Mouse (Mus musculus) heart, adult 18-20 months (tissue): ENCODE results near the gene Clec16a. TPM values are rescaled to one million over a fixed set of nuclear protein-coding genes. Genes with fewer than 3 reads are reported as not detected.

Source experiments
- DNase-seq, 2 experiments: peaks; one replicate each; pipeline ENCODE4 v3.0.0; 2021 to 2022; ENCODE audit warnings: mixed read lengths in 1 of 2
- total RNA-seq, 2 experiments: library from RNA; stranded (reverse); gene quantifications; 2 replicates each; pipeline ENCODE4 v1.2.3; 2021

Clec16a gene
- total RNA-seq, 2 experiments from 2014 or later: 54.5 to 57.2 TPM

DNA sequence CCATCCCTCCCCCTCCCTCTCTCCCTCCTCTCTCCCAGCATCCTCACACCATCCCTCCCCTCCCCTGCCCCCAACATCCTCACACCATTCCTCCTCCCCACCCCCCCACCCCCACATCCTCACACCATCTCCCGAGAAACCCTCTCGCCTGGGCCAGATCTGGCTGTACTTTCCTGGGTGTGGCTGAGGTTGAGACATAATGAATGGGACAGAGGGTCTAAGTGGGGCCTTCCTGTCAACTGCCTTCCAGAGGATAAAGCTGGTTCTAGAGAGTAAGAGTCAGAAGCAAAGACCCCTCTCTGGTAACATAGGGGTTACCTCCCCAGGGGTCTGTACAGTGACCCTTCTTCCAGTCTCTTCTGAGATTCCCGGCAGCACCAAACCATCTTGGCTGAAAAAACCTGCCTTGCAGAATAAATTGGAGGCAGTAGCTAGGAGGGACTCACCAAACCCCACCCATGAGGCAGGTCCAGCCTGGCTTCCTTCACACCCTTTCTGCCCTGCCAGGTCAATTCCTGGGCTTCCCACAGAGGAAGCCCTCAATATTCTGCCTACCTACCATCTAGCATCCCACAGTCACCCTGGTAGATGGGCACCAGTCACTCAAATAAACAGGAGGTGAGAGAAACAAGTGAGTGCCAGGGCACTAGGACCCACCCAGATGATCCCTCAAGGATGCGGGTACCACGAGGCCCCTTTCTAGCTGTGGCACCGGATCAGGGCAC is 218.6 kb downstream of the Clec16a start:
- DNase-seq: peak in 1 of 2 experiments; percentile 41

DNA sequence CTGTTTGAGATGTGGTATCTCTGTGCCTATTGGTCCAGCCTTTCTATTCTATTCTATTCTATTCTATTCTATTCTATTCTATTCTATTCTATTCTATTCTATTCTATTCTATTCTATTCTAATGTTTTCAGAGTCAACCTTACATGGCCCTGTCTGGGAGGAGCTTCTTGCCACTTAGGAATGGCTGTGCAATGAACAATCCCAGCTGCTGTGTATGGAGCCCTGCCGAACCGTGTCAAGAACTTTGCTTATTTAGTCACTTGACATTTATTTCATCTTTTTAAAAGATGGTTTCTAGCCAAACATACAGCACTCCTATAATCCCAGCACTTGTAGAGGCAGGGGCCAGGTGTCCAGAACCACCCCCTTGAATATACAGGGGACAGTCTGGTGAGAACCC is 219.2 kb downstream of the Clec16a start:
- DNase-seq: peak in 1 of 2 experiments; percentile 49

DNA sequence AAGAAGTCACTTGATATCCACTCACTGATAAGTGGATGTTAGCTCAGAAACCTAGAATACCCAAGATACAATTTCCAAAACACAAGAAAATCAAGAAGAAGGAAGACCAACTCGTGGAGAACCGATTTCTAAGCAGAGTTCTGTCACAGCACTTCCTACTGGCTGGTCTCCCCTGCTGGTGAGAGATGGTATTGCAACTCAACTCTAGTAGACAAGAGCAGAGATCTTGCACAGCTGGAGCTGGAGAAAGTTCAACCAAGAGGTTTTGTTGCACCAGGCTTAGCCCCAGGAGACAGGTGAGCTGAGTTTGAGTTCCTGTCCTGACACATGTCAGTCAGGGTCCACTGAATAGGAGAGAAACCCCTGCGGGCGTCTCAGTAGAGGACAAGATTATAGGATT is 222.0 kb downstream of the Clec16a start:
- DNase-seq: peak; percentile 79 to 89

DNA sequence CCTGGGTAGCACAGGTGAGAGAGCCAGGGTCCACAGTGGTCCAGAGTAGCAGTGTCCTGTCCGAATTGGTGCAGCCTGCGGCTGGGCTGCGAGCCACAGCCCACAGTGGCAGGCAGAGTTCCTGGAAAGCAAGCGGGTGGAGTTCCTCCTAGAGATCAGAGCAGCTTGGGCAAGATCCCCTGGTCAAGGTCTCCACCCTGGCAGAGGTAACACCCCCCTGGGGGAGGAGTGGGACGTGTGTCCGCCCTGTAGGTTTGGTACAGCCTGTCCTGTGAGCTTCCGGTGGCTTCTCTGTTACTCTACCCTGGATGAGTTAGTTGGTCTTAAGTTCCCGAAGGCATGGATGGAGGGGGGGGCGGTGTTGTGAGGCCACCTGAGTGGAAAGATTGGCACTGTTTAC is 223.7 kb downstream of the Clec16a start:
- no peak for DNase-seq

DNA sequence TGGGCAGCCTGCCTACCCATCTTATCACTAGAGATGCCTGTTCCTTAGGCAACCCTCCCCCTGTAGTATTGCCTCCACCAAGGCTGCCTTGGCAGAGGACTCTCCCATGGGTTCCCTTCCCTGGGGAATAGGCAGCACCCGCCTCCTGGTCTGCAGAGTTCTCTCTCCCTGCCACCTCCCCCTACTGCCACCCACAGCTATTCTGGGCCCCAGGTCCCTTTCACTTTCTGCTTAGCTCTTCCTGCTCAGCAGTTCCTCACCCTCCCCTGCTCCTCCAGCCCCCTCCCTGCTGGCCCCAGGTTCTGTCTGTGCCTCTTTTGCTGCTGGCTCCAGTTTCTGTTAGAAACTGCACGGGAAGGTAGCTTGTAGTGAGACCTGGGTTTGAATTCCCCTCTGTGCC is 224.5 kb downstream of the Clec16a start:
- DNase-seq: peak in 1 of 2 experiments; percentile 24

DNA sequence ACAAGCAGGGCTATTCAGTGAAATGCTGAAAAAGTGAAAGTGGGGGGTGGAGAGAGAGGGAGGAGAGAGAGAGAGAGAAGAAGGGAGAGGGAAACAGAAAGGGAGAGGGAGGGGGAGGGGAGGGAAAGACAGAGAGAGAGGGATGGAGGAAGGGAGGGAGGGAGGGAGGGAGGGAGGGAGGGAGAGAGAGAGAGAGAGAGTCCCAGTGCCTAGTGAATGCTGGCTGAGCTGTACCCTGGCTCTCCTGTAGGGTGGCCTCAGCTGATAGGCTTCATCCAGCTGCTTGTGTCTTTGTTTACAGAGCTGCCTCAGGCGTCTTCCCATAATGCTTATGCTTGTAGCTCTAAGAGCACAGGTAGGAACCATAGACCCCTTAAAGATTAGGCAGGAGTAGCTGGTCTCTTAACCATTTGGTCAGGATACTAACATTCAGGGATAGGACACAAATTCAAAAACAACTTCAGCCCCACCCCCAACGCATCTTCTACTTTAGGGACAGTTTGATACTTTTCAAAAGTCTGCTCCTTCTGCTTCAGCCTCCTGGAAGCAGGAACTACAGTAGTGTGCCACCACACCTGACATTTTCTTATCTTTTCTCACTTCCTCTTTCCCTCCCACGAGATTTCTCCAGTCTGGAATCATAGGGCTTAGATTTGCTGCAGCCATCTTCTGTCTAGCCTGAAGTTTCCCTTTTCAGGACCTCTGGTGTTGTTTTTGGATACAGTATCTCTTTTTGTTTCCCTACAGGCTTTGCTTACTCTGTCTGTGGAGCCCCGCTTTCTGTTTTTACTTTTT is 225.6 kb downstream of the Clec16a start:
- DNase-seq: no peak

DNA sequence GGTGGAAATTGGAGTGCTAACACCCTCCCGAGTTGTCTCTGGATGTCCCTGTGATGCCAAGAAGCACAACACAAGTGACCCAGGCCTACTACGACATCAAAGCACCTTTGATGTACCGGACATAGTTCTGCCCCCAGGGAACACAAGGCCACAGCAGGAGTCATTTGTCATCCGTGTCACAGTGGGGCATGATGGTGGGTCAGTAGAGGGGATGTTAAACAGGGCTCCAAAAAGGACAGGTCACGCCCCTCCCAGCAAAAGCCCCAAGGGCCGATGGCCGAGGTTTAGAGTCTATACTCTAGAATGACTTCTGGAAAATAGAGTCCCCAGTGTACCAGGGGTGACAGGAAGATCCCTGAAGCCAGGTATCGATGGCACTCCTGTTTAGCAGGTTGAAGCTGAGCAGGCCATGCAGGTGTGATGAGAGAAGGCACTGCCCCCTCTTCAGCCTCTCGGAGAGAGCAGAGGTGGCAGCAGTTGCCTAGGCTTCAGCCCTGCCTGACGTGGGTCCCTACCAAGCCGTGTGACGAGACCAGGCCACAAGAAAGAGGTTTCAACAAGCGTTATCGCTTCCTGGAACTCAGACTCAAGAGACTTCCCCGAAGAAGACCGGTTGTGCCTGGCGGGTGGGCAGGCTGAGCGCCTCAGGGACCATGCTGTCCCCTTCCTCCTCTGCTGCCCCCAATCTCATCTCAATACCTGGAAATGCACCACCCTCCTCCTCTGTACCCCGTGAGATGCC is 226.8 kb downstream of the Clec16a start:
- peak in 1 of 2 experiments; percentile 25 for DNase-seq

- DNase-seq: no peak
Observed at GRCm38 (mm10) chr16:10773543-10773942, 228.4 kb downstream of the Clec16a start.

- DNase-seq: no peak
Observed at GRCm38 (mm10) chr16:10774726-10775125, 229.6 kb downstream of the Clec16a start.

DNA sequence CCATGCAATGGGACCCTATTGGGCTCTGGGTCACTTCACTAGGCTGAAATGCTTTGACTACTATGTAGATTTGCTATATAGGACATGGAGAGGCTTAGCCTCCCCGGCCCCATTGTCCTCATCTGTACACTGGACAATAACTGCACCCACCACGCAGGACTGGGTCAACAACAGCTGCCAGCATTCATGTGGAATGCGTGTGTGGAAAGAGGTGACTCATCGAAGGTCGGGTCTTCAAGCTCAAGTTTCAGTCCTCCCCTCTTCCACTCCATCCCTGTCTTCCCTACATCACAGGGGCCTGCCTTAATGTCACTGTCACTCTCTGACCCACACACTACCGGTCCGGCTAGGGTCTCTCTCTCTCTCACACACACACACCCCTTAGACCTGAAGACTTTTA is 231.2 kb downstream of the Clec16a start:
- no peak for DNase-seq

- DNase-seq: no peak
Observed at GRCm38 (mm10) chr16:10777579-10778160, 232.5 kb downstream of the Clec16a start.

GRCm38 (mm10) chr16:10780631-10781120 is 235.5 kb downstream of the Clec16a start:
- no peak for DNase-seq

DNA sequence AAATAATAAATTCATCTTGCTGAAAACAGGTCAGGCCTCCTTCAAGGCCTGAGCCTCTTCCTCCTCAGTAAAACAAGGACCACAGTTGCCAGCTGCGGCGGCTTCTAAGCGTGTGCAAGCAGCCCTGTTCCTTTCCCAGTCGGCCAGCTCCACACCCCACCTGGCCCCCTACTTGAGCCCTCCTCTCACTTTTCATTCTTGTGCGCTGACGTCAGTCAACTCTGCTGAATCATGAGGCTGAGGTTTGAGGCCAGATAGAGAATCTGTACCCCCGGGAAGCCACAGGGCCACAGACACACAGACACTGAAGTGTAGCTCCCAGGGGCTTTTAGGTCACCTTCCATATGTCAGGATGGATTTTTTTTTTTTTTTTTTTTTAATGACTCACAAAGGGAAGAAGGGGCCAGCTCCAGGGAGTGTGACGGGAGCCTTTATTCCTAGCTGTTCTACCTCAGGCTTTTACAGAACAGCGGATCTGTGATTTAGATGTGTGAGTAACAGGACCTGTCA is 236.8 kb downstream of the Clec16a start:
- DNase-seq: no peak

GRCm38 (mm10) chr16:10782377-10783151 is 237.4 kb downstream of the Clec16a start:
- no peak for DNase-seq

GRCm38 (mm10) chr16:10783152-10783434 is 238.0 kb downstream of the Clec16a start:
- no peak for DNase-seq

DNA sequence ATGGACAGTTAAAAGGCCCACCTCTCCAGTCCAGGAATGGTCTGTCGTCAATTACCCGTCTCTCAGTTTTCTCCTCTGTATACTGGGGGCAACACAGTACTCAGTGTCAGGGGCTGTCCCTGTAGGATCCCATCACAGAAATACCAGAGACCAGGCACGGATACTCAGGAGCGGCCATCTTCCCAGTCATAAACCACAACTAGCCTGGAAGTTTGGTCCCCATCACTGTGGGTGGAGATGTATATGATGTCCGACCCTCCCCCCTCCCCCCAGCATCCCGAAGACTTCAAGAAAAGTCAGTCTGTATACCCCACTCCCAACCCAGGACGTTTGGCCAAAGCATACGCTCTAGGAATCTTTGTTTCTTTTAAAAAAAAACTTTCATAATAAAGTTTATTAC is 238.3 kb downstream of the Clec16a start:
- DNase-seq: no peak

GRCm38 (mm10) chr16:10783883-10784792 is 239.0 kb downstream of the Clec16a start:
- DNase-seq: peak; percentile 31 to 46

- DNase-seq: peak; percentile 93 to 94
Observed at GRCm38 (mm10) chr16:10784793-10785370, 239.7 kb downstream of the Clec16a start.

DNA sequence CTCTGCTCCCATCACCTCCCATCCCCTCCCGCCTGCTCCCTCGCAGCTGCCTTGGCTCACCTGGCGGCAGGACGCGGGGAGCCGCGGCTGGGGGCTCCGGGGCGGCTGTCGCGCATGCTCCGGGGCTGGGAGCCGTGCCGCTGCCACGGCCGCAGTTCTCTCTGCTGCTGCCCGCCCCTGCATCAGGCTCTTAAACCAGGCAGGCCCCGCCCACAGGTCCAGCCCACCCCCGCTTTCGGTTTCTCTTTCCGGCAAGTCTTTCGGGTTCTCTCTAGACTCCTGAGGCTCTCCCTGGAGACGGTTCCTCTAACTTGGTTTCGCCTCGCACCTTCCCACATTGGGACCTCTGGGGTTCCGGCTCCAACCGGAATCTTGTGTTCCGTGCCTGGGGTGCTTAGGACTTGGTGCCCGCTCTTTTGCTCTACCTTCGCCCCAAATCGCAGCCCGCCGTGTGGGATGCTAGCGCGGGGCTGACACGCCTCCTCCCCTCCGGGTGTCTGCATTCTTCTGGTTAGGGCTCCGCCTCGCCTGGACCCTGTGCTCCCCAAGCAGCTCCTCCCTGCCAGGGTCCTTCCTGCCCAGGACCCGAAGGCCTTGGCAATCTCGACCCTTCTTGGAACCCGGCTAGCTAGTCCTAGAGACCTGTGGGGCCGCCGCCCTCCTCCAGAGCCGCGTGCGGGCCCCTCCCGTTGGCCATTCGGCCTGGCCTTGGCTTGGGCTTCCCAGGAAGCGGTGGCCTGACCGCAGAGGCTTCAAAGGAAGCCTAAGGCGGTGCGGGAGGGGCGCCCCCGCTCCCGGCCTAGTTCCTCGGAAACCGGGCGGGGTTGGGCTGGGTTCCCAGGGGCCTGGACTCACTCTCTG is 240.5 kb downstream of the Clec16a start, which contains the start of gene Socs1:
TSS of gene Socs1 (minus strand) at position 166 of the 861 bp plus-strand sequence.
- peak; percentile 90 to 92 for DNase-seq
